Mouse (Mus musculus) ES-Bruce4 (cell line): Measurements from ENCODE around the gene Mapk7. TPM values are rescaled to one million over a fixed set of nuclear protein-coding genes. Genes with fewer than 3 reads are reported as not detected.

ENCODE experiments used
- H3K27ac ChIP-seq: 2 replicates; pipeline ENCODE4 v1.5.1; 2012; ENCODE audit warnings: low read length, inconsistent platforms; ENCODE audit not compliant: insufficient read depth
- H3K27me3 ChIP-seq: 2 replicates; pipeline ENCODE4 v1.6.1; 2012; ENCODE audit warnings: mild to moderate bottlenecking, low read length, inconsistent platforms; ENCODE audit not compliant: control insufficient read depth, poor library complexity, insufficient read depth, severe bottlenecking
- H3K36me3 ChIP-seq: 2 replicates; pipeline ENCODE4 v1.6.1; 2012; ENCODE audit warnings: inconsistent platforms, mild to moderate bottlenecking, low read length, moderate library complexity; ENCODE audit not compliant: control insufficient read depth, poor library complexity, insufficient read depth, severe bottlenecking
- H3K4me1 ChIP-seq: one replicate; pipeline ENCODE4 v1.8.1; 2011; ENCODE audit warnings: low read length; ENCODE audit not compliant: control insufficient read depth, insufficient read depth
- H3K4me3 ChIP-seq: 2 replicates; pipeline ENCODE4 v1.5.1; 2011; ENCODE audit warnings: low read depth, mild to moderate bottlenecking, low read length
- H3K9ac ChIP-seq: 2 replicates; pipeline ENCODE4 v1.6.1; 2012; ENCODE audit warnings: low read depth, mild to moderate bottlenecking, inconsistent platforms; ENCODE audit not compliant: poor library complexity, severe bottlenecking
- H3K9me3 ChIP-seq: replicated peaks from 2 replicates; pipeline ENCODE4 v1.6.1; 2012; ENCODE audit warnings: mild to moderate bottlenecking, low read length, inconsistent platforms; ENCODE audit not compliant: control insufficient read depth, poor library complexity, insufficient read depth, severe bottlenecking
- CTCF ChIP-seq: IDR thresholded peaks from one replicate; pipeline ENCODE4 v1.8.1; 2011; ENCODE audit warnings: low read depth, low read length
- EP300 ChIP-seq: IDR thresholded peaks from 2 replicates; pipeline ENCODE4 v1.6.1; 2011; ENCODE audit warnings: low read depth, low read length; ENCODE audit not compliant: insufficient read depth
- POLR2A ChIP-seq: IDR thresholded peaks from one replicate; pipeline ENCODE4 v1.8.1; 2011; ENCODE audit warnings: low read length; ENCODE audit not compliant: insufficient read depth
- polyA plus RNA-seq: library from polyadenylated mRNA; stranded (reverse); fragments of >200 nt; gene quantifications from 2 replicates; pipeline ENCODE4 v1.2.4, GENCODE M21; 2011; ENCODE audit warnings: low read depth; ENCODE audit not compliant: missing spikeins, insufficient read depth, insufficient read length

The Mapk7 gene
- polyA plus RNA-seq, 1 experiment: 33.3 TPM

DNA sequence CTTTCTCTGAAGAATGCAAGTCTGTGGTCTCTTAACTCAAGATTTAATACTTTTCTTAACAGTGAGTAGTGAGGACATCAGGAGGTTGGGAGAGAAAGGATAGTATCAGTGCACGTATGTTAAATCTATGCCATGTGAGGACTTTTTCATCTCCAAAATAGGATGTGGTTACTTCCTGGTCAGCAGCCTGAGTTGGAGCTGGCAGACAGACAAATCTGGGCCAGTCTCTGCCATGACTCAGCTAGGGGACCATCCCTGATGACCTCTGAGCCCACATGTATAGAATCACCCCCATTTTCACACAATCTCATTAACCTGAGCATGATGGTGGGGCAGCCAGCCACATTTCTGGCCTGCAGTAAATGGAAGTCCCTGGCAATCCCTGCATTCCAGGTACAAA is 23.8 kb upstream of the Mapk7 start:
- no peak overlapping the region for H3K9ac ChIP-seq
- no peak overlapping the region for H3K27ac ChIP-seq
- TF ChIP-seq EP300 (no peak), POLR2A (no peak), CTCF (no peak)
- no peak overlapping the region for H3K4me3 ChIP-seq
- H3K9me3 ChIP-seq: no peaks in the 10 kb centered on the region
- no peaks in the 10 kb centered on the region for H3K4me1 ChIP-seq
- H3K36me3 ChIP-seq: peaks cover 33% of the 10 kb centered on the region
- H3K27me3 ChIP-seq: no peaks in the 10 kb centered on the region

GRCm38 (mm10) chr11:61514953-61515352 is 20.7 kb upstream of the Mapk7 start:
- no peak overlapping the region for H3K9ac ChIP-seq
- no peaks in the 10 kb centered on the region for H3K27me3 ChIP-seq
- peaks cover 10% of the 10 kb centered on the region for H3K36me3 ChIP-seq
- H3K9me3 ChIP-seq: no peaks in the 10 kb centered on the region
- TF ChIP-seq POLR2A (no peak), EP300 (no peak), CTCF (peak; percentile 40)
- no peak overlapping the region for H3K4me3 ChIP-seq
- no peak overlapping the region for H3K27ac ChIP-seq
- no peaks in the 10 kb centered on the region for H3K4me1 ChIP-seq

DNA sequence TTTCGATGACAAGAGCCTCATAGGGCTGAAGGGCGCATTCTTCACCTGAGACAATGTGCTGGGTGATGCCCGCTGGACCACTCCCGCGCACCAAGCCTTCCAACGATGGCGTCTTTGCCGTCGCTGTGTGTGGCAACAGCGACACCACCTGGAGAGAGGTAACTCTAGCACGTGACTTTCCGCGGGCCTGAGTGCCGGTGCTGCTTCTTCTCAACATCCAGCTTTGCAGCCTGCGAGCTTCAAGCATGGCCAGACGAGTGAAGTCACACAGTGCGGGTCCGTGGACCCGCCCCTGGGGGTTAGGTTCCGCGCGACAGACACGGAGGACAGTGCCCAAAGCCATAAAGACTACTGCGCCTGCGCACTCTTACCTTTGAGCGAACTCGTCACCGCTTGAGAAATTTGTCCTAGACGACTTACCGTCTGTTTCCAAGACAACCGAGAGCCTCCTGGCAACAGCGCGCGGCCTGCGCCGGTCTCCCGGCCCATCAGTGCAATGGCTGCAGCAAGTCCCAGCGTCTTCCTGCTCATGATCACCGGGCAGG is 10.6 kb upstream of the Mapk7 start, which contains the start of gene B9d1:
B9d1 (plus strand) TSS at position 432 of the 545 bp plus-strand sequence.
- Histone ChIP-seq H3K9me3 (no peaks in the 10 kb centered on the region), H3K9ac (peak within 1 kb of the TSS; percentile 55), H3K27ac (no peak within 1 kb of the TSS), H3K4me3 (peak within 1 kb of the TSS; percentile 80), H3K36me3 (no peaks in the 10 kb centered on the region), H3K4me1 (no peaks in the 10 kb centered on the region), H3K27me3 (no peaks in the 10 kb centered on the region)
- TF ChIP-seq EP300 (peak; percentile 26; the same call in 1 of the 2 replicates), CTCF (peak; percentile 95), POLR2A (no peak)

- TF ChIP-seq POLR2A (no peak), CTCF (no peak), EP300 (no peak)
- H3K4me1 ChIP-seq: no peaks in the 10 kb centered on the region
Measured at GRCm38 (mm10) chr11:61503933-61504332, 9.7 kb upstream of the Mapk7 start.

DNA sequence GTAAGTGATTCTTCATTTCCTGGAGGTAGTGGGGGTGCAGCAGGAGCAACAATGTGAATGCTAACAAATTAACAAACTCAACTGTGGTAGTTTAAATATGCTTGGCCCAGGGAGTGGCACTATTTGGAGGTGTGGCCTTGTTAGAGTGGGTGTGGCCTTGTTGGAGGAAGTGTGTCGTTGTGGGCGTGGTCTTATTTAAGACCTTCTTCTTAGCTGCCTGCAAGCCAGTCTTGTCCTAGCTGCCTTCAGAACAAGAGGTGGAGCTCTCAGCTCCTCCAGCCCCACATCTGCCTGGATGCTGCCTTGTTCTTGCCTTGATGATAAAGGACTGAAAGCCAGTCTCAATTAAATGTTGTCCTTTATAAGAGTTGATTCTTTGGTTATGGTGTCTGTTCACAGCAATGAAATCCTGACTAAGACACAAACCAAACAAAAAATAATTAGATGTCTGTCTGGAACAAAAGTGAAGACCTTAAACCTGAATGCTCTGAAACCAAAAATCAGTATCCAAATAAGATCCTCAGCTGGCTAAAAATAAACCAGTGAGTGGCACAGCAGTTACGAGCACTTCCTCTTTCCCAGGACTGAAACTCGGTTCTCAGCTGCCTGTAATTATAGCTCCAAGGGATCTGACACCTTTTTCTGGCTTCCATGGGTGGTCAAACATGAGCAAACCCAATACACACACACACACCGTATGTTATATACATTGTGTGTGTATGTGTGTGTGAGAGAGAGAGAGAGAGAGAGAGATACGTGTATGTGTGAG is 4.7 kb upstream of the Mapk7 start:
- Histone ChIP-seq H3K27me3 (no peaks in the 10 kb centered on the region), H3K9ac (no peak overlapping the region), H3K4me3 (no peak overlapping the region), H3K36me3 (no peaks in the 10 kb centered on the region), H3K9me3 (no peaks in the 10 kb centered on the region), H3K27ac (no peak overlapping the region), H3K4me1 (no peaks in the 10 kb centered on the region)
- TF ChIP-seq CTCF: no peak
- TF ChIP-seq POLR2A: no peak
- no peak for TF ChIP-seq EP300

More at GRCm38 (mm10) chr11:61503933-61504332, 9.7 kb upstream of the Mapk7 start:
- H3K9me3 ChIP-seq: no peaks in the 10 kb centered on the region
- H3K27ac ChIP-seq: no peak overlapping the region
- no peaks in the 10 kb centered on the region for H3K36me3 ChIP-seq
- H3K4me3 ChIP-seq: no peak overlapping the region
- H3K9ac ChIP-seq: no peak overlapping the region
- no peaks in the 10 kb centered on the region for H3K27me3 ChIP-seq

- Histone ChIP-seq H3K9me3 (no peaks in the 10 kb centered on the region), H3K36me3 (peaks cover 3% of the 10 kb centered on the region; the same call in 1 of the 2 replicates), H3K9ac (no peak overlapping the region), H3K4me1 (no peaks in the 10 kb centered on the region), H3K4me3 (no peak overlapping the region), H3K27me3 (no peaks in the 10 kb centered on the region), H3K27ac (no peak overlapping the region)
- TF ChIP-seq EP300 (no peak), POLR2A (no peak), CTCF (no peak)
Measured at GRCm38 (mm10) chr11:61497490-61497889, 3.3 kb upstream of the Mapk7 start.
